Mouse (Mus musculus): ENCODE data around the gene Majin.
A peak's percentile ranks its signal among the peaks of the same experiment; 100 is the strongest.

Majin gene

GRCm38 (mm10) chr19:6230411-6230810, 46.2 kb downstream of the Majin start:
- DNase-seq, result peak; percentile 59

DNA sequence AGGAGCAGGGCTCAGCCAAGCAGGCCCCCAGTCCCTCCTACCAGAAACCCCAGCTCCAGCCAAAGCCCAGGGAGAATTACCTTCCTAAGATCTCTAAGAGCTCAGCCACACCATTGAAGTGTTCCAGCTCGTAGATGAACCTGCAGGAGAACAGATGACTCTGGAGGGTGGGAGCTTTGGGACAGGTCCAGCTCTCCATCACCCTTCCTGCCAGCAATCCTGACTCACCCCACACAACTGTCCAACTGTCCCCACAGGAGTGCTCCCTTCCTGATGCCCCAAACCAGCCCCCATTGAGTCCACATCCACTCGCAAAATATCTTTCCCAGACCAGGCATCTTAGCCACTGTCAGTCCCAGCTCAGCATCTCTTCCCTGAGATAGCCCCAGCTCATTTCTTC, 46.8 kb downstream of the Majin start:
- peak; percentile 34 for DNase-seq

DNA sequence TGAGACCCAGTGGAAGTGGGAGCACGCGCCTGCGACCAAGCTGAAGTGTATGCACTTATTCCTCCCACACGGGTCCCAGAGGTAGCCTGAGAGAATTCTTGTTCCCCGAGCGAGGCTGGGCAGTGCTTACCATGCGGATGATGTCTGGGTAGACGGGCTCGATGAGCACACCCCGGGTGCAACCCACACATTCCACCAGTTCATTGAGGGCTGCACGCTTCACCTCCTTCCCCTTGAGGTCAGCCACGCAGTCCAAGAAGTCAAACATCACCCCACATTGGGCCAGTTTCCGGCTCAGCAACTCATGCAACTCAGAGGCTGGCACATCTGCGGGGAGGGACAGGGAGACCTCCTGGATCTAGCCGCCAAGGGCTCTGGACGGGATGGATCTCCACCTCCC, 49.5 kb downstream of the Majin start:
- peak; percentile 43 for DNase-seq

- peak; percentile 80 for DNase-seq
Measured at GRCm38 (mm10) chr19:6234337-6235083, 50.3 kb downstream of the Majin start.

DNA sequence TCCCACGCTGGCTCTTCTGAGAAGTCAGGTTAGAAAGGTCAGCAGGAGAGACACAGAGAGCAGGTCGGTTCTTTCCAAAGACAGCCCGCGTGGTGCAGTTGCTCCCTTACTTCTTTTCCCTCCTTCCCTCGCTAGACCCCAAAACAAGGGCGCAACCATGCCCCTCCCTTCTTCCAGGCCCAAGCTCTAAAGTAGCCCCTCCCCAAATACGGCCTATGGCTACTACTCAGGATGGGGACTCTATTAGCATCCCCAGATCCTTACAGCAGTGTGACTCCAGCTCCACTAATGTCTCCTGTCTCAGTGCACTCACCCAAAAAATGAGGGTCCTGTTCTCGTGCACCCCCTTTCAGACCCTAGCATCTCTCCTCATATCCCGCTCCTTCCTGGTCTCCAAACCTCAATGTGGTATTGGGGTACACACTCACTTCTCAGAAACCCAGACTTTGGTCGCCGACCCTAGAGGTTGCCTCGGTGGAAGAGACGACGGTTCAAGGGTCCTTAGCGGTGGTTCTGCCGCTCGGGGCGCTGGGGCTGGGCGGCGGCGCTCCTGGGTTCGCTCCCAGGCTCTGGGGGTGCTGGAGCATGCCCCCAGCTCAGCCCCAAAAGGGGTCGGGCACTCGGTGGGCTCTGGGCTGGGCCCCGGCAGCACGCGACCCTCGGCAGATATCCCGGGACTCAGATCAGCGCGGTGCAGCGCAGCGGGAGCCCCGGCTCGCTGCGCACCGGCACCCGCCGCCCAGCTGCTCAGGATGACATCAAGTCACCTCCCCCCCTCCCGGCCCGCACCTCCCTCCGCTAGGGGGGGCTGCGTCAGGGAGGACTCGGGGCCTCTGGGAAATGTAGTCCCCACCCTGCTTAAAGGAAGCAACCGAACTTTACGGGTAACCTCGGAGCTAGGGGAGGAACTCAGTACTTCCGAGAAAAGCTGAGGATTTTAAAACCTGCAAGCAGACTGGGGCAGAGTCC, 51.2 kb downstream of the Majin start, which contains the start of gene Ppp2r5b:
TSS of gene Ppp2r5b (minus strand) at position 789 of the 969 bp plus-strand sequence.
- peak; percentile 95 for DNase-seq

DNA sequence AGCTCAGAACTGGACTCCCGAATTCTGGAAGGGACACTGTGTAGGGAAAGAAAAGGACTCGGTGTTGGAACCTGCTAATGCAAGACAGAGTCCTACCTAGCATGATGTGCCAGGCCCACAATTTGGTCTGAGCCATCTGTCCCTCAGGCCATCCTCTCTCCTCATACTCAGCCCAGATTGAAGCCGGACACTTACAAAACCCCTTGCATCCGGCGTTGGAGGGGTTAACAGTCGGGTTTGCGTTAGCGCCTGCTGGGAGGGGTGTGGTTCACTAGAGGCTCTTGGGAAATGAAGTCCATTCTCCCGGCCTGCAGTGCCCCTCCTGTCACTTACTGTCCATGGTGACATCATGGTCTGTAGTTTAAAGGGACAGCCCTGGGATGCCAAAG, 51.9 kb downstream of the Majin start:
- DNase-seq, result peak; percentile 96

DNA sequence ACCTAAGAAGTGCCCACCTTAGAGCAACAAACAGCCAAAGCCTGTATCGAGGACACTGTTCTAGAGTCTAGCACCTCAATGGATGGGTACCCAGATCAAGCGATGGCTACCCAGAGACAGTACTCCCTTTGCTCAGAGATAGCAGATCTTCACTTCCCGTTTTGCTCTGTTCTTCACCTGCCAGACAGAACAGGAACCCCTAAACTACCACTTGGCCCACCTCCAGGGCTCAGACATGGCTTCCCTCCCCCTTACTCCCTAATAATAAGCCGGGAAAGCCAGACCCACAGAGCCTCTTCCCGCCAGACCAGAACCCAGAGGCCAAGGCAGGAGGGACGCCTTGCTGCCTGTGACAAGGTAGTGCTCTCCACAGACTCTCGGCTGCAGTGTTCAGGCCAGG, 52.7 kb downstream of the Majin start:
- peak; percentile 75 for DNase-seq

DNA sequence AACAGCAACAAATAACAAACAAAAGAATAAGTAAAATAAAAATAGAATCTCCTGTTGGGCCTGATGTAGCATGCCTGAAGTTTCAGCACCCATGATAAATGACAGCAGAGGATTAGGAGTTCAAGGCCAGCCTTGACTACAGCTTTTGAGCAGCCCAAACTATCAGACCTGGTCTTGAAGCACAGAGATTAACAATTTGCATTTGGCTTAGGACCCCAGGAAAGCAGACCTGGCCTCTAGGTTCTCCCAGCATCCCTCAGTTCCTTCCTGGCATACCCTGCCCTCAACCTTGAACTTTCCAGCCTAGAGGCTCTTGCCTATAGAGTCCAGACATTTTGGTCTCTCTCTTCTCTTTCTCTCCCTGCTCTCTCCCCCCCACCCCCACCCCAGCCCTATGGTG, 54.6 kb downstream of the Majin start:
- peak; percentile 30 for DNase-seq

DNA sequence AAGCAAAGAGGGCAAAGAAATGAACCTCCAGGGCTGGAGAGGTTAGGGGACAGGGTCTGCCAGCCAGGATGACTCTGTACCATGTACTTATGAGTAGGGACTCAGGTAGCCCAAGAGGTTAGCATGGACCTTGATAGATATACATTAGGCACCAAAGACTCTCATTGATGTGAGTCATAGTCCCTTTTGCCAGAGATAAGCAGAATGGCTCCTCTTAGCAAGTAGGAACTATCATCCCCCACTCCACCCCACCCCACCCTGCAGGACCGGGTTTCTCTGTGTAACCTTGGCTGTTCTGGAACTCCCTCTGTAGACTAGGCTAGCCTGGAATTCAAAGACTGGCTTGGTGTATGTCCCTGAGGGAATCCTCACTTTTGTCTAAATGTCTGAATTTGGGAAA, 55.9 kb downstream of the Majin start:
- DNase-seq, result peak; percentile 31

DNA sequence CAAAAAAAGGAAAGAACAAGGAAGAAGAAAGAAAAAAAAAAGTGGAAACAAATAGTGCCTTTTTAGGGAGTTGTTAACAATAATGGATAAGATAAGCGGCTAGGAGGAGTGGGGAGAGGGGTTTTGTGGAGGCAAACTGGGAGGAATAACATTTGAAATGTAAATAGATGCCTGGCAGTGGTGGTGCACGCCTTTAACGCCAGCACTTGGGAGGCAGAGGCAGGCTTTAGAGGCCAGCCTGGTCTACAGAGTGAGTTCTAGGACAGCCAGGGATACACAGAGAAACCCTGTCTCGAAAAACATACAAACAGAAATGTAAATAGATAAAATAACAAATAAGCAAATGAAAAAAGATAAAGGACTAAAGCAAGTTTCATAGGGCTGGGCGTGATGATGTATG, 56.5 kb downstream of the Majin start:
- peak; percentile 40 for DNase-seq

DNA sequence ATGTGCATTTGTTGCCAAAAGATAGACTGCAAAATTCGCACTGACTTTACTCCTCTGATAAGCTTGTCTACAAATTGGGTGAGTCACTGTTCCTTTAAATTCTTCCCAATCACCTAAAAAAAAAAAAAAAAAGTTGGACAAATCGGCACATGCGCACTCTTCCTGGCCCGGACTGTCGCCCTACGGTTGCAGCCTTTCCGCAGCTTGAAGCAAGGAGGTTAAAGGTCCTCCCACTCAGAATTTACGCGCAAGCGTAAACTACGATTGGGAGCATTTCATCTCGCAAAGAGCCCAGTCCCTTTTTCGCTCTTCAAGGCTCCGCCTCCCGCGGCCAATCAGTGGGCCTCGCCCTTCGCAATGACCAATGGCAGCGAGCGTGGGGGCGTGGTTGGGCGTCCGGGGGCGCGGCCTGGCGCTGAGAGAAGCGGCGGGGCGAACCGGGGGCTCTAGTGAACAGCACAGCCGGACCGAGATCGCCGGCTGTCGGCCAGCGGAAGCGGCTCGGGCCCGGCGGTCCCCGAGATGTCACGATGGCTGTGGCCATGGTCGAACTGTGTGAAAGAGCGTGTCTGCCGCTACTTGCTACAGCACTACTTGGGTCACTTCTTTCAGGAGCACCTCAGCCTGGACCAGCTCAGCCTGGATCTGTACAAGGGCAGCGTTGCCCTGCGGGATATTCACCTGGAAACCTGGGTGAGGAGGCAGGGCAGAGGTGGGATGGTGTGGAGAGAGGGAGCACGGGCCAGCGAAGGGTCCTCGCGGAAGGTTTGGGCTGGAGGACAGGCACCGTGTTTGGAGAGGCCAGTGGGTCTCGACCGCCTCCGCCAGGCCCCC, 57.3 kb downstream of the Majin start, which contains the start of gene Atg2a:
TSS of gene Atg2a (plus strand) at position 395 of the 834 bp plus-strand sequence.
- peak; percentile 99 for DNase-seq

GRCm38 (mm10) chr19:6242281-6242680, 58.1 kb downstream of the Majin start:
- peak; percentile 80 for DNase-seq

DNA sequence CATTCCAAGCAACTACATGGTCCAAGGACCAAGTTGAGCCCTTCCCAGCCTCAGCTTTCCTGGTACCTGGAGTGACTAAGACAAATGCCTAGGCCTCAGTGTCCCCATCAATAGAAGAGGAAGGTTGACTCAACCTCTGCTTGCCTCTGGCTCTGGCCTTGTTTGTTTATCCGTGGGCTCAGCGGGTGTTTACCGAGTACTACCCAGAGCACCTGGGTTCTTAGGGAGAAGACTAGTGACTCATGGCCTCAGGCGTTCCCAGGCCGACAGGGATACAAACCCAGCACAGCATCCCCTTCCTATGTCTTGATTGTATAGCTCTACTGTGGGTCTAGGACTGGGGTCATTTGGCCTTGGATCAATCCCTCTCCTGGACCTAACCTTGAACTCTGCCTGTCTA, 59.0 kb downstream of the Majin start:
- no peak for DNase-seq

DNA sequence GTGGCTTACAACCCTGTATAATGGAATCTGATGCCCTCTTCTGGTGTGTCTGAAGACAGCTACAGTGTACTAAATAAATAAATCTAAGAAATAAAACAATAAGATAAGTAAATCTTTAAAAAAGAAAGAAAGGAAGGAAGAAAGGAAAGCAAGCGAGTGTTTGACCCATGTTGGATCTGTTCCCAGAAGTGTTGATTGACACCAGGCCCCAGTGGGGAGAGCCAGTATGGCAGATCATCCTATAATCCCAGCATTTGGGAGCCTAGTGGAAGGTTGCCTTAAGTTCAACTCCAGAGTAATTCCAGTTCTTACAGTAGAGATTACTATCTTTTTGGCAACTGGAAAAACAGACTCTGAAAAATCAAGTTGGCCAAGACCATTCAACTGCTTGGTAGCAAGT, 61.6 kb downstream of the Majin start:
- DNase-seq, result no peak

GRCm38 (mm10) chr19:6247526-6248300, 63.5 kb downstream of the Majin start:
- no peak for DNase-seq

- no peak for DNase-seq
Measured at GRCm38 (mm10) chr19:6253021-6253420, 68.8 kb downstream of the Majin start.

- DNase-seq, result no peak
Measured at GRCm38 (mm10) chr19:6260428-6260827, 76.2 kb downstream of the Majin start.

DNA sequence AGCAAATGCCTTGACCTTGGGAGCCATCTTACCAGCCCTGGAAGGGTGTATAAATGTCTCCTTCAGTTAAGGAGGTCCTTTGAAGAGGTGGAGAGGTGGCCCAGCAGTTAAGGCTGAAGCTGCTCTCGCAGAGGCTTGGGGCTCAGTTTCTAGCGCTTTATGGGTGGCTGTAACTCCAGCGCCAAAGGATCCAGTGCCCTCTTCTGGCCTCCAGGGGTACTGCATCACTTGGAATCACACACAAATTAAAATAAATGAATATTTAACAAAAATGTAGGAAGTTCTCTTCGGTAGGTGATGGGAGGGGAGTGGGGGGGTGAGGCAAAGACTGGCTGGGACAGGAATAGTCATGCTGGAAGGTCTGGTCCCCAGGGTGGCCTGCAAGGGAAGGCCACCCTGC, 76.8 kb downstream of the Majin start:
- no peak for DNase-seq

GRCm38 (mm10) chr19:6261379-6261778, 77.2 kb downstream of the Majin start:
- DNase-seq, result no peak

GRCm38 (mm10) chr19:6262222-6262621, 78.0 kb downstream of the Majin start:
- peak; percentile 87 for DNase-seq

DNA sequence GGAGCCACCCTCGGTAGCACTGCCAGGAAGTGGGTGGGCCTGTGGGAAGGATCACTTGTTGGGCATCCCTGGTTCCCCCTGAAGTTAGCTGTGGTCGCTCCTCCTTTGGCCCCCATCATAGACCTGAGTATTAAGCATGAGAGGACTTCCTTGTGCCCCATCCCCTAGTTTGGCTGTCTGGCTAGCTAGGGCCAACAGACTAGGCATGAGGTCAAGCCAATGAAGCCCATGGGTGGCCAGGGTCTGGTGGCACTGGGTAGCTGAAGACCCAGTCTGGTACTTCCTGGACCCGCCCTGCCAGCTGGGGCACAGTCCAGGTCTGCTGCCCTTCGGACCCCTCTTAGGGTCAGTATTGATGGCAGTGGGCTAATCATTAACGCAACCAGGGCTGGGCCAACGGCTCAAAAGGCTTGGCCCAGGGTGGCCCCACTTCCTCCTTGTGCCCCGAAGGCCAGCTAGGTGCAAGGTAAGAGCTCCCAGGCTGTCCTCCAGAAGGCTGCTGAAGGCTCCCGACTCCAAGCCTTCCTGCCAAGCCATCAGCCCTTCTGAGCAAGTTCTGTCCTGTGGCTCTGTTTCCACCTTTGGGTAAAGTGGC, 78.7 kb downstream of the Majin start:
- DNase-seq, result no peak

DNA sequence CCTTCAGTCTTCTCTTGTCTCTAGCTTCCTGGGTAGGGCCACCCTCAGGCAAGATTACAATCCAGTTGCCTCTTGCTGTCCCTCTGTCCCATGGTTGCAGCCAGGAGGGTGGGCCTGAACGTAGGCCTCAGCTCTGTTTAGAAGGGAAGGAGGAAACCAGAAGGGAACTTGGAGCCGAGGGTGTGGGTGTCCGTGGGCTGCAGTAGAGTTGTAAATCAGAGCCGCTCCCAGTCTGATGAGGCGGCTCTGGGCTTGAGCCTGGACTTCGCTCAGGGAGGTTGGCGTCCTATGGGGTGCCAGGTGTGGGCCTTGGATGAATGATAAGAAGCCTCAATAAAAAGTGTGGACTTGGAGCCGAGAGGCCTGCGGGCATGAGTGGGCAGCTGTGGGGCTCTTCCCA, 80.0 kb downstream of the Majin start:
- DNase-seq, result no peak
